Mouse (Mus musculus) heart, embryonic 13.5 days (tissue): Measurements from ENCODE around the gene Prss27. TPM values are rescaled to one million over a fixed set of nuclear protein-coding genes. Genes with fewer than 3 reads are reported as not detected.

Experiments
- ATAC-seq: fragments of 200-750 bp; cut with Nextera tagmentation; 2 replicates; pipeline ENCODE4 v1.8.0; 2017; ENCODE audit warnings: moderate TSS enrichment; ENCODE audit not compliant: insufficient number of reproducible peaks, low FRiP score, low TSS enrichment; ENCODE audit errors: extremely low read depth
- H3K27ac ChIP-seq: fragments of 300-500 bp; sonication (generic); replicated peaks from 2 replicates; pipeline ENCODE4 v1.5.1; 2015; ENCODE audit warnings: moderate library complexity, mild to moderate bottlenecking, inconsistent platforms
- H3K27me3 ChIP-seq: fragments of 300-500 bp; sonication (generic); replicated peaks from 2 replicates; pipeline ENCODE4 v1.6.1; 2015; ENCODE audit warnings: mild to moderate bottlenecking, inconsistent platforms
- H3K36me3 ChIP-seq: fragments of 300-500 bp; sonication (generic); 2 replicates; pipeline ENCODE4 v1.6.1; 2015; ENCODE audit warnings: mild to moderate bottlenecking, inconsistent platforms
- H3K4me1 ChIP-seq: fragments of 300-500 bp; sonication (generic); 2 replicates; pipeline ENCODE4 v1.6.1; 2015; ENCODE audit warnings: inconsistent platforms
- H3K4me2 ChIP-seq: fragments of 300-500 bp; sonication (generic); 2 replicates; pipeline ENCODE4 v1.6.1; 2015; ENCODE audit warnings: inconsistent platforms, mild to moderate bottlenecking, moderate library complexity
- H3K4me3 ChIP-seq: fragments of 300-500 bp; sonication (generic); 2 replicates; pipeline ENCODE4 v1.5.1; 2015; ENCODE audit warnings: moderate library complexity, mild to moderate bottlenecking, inconsistent platforms
- H3K9ac ChIP-seq: fragments of 300-500 bp; sonication (generic); 2 replicates; pipeline ENCODE4 v1.6.1; 2015; ENCODE audit warnings: inconsistent platforms, mild to moderate bottlenecking, moderate library complexity
- H3K9me3 ChIP-seq: fragments of 300-500 bp; sonication (generic); 2 replicates; pipeline ENCODE4 v1.6.1; 2016; ENCODE audit warnings: inconsistent platforms
- WGBS: fragments of 180-500 bp; shearing (Covaris S2); methylation state at CpG from one replicate; pipeline ENCODE4 v1.1.7; 2015; ENCODE audit warnings: mixed read lengths; 5-methylcytosine and 5-hydroxymethylcytosine counted together
- polyA plus RNA-seq: library from polyadenylated mRNA; unstranded; fragments of >200 nt; fragmentation: Nextera tagmentation; extraction: Ambion mirVana; gene quantifications from 2 replicates; pipeline ENCODE4 v1.2.1, GENCODE M21; 2015

The Prss27 gene
- polyA plus RNA-seq, 1 experiment from 2014 or later = 0.35 TPM

DNA sequence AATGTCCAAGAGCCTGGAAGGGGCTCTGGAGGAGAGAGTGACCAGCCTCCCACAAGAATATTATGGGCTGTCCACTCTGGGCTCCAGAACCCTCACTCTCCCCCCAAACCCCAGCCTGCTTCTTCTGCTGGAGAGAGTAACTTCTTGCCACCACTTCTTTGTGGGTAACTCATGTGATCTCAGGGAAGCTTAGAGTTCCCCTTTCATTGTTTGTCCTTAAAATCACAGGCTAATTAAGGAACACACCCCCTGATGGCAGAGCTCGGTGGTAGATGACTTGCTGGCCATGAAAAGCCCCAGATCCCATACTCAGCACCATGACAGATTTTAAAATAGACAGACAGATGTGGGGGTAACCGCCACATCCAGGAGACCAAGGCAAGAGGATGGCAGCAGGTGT is 31.0 kb upstream of the Prss27 start:
- no peaks in the 10 kb centered on the region for H3K4me1 ChIP-seq
- WGBS = 55% methylated on average over 2 of the region's 2 CpGs
- ATAC-seq = no peak
- no peaks in the 10 kb centered on the region for H3K36me3 ChIP-seq
- peaks cover 15% of the 10 kb centered on the region; the same call in 1 of the 2 replicates for H3K27me3 ChIP-seq
- H3K27ac ChIP-seq = no peak overlapping the region
- no peaks in the 10 kb centered on the region; the same call in 1 of the 2 replicates for H3K9me3 ChIP-seq
- no peak overlapping the region for H3K9ac ChIP-seq
- H3K4me3 ChIP-seq = no peak overlapping the region
- no peak overlapping the region for H3K4me2 ChIP-seq

DNA sequence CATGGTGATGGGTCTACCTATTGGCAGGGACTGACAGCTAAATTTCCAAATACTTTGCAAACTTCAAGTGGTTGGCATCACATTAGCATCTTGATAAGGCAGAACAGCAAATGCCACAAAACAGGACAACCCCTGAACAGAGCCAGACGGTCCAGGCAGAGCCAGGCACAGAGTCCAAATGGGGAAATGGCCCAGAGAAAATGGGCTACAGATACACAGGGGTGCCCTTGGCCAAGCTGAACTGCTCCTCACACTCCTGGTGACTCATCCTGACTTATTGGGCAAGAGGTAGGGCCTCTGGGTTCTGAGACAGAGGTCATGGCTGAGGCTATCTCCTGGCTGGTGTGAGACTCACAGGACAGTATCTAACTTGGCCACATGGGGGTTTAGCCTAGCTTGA is 30.6 kb upstream of the Prss27 start:
- Histone ChIP-seq H3K9me3 (no peaks in the 10 kb centered on the region; the same call in 1 of the 2 replicates), H3K27me3 (peaks cover 15% of the 10 kb centered on the region; the same call in 1 of the 2 replicates)
- ATAC-seq = no peak

DNA sequence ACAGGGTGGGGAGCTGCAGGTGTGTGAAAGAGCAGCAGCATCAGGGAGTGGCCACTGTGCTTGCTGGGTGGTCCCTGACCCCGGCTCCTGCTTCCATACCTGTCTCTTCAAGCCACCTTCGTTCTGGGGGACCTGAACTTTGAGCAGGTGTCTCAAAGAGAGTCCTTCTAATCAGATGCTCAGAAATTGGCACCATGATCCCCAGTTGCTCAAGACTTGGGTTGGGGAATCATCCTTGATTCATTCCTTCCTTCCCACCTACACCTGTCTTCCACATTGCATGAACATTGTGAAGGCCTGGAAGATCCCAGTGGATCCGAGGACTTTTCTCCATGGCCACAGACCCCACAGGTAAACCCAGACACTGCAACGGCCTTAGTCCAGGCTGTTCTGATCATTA is 29.8 kb upstream of the Prss27 start:
- H3K27me3 ChIP-seq = peaks cover 17% of the 10 kb centered on the region; the same call in 1 of the 2 replicates
- ATAC-seq = no peak
- no peaks in the 10 kb centered on the region; the same call in 1 of the 2 replicates for H3K9me3 ChIP-seq
- no peak overlapping the region for H3K4me2 ChIP-seq
- H3K9ac ChIP-seq = no peak overlapping the region
- H3K4me3 ChIP-seq = no peak overlapping the region
- H3K27ac ChIP-seq = no peak overlapping the region
- no peaks in the 10 kb centered on the region for H3K36me3 ChIP-seq
- 64% methylated on average over 4 of the region's 4 CpGs for WGBS
- H3K4me1 ChIP-seq = no peaks in the 10 kb centered on the region

More for the DNA sequence above, 30.6 kb upstream of the Prss27 start:
- H3K4me3 ChIP-seq = no peak overlapping the region
- H3K9ac ChIP-seq = no peak overlapping the region
- no peak overlapping the region for H3K27ac ChIP-seq
- H3K4me1 ChIP-seq = no peaks in the 10 kb centered on the region
- 36% methylated on average over 1 of the region's 1 CpGs for WGBS
- H3K36me3 ChIP-seq = no peaks in the 10 kb centered on the region
- H3K4me2 ChIP-seq = no peak overlapping the region

DNA sequence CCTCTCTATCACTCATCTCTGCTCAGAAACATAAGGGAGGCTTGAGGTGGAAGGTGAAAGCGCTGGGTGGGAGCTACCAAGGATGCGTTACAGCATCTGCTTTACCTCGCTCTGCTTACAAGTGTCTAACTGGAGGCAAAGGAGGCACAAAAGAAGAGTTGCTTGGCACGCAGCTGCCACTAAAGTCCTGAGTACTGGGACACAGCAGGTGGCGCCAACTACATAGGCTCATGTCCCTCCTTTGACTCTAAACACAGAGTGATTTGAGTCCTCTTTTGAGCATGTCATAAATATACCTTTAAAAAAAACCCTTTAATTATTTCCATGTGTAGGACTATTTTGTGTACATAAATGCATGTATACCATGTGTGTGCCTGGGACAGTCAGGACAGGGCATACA is 28.3 kb upstream of the Prss27 start:
- ATAC-seq = no peak
- no peak overlapping the region for H3K4me3 ChIP-seq
- H3K27ac ChIP-seq = no peak overlapping the region
- H3K9ac ChIP-seq = no peak overlapping the region
- no peaks in the 10 kb centered on the region for H3K36me3 ChIP-seq
- H3K9me3 ChIP-seq = no peaks in the 10 kb centered on the region; the same call in 1 of the 2 replicates
- H3K4me2 ChIP-seq = no peak overlapping the region
- 53% methylated on average over 5 of the region's 5 CpGs for WGBS
- H3K27me3 ChIP-seq = peaks cover 17% of the 10 kb centered on the region; the same call in 1 of the 2 replicates
- no peaks in the 10 kb centered on the region for H3K4me1 ChIP-seq

DNA sequence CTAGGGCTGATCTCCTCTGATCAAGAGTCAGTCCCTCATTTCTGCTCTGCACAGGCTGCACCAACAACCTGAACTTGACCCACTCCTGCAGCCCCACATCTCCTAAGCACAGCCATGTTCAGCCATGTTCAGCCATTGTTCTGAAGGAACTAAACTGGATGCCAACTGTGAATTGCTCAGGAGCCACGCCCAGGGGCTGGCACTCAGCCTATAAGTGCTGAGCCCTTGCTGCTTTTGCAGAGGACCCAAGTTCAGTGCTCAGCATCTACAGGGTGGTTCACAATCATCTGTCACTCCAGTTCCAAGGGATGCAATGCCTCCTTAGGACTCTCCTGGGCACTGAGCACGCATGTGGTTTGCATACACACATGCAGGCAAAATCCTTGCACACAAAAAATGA is 25.0 kb upstream of the Prss27 start:
- Histone ChIP-seq H3K4me1 (no peaks in the 10 kb centered on the region), H3K27ac (no peak overlapping the region), H3K4me3 (no peak overlapping the region), H3K27me3 (0 out of 2 replicates have a peak, but pooled peaks cover 11% of the 10 kb centered on the region), H3K4me2 (no peak overlapping the region), H3K9ac (no peak overlapping the region), H3K9me3 (no peaks in the 10 kb centered on the region; the same call in 1 of the 2 replicates), H3K36me3 (no peaks in the 10 kb centered on the region)
- 77% methylated on average over 2 of the region's 2 CpGs for WGBS
- ATAC-seq = no peak

DNA sequence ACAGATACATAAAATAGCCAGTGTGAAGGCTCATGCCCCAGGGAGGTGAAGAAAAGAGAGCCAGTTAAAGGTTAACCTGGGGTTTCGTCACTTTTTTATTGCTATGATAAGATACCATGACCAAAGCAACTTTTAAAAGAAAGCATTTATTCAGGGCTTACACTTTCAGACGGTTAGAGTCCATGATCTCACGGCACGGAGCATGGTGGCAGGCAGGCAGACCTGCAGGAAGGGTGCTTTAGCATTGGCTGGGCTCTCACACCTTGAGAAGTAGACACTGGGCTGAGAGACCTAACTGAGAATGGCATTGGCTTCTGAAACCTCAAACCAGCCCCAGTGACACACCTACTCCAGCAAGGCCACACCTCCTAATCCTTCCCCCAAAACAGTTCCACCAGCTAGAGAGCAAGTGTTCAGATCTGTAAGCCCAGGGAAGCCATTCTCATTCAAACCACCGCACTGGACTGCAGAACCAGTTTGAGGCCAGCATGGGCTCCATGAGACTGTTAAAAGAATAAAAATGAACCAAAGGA is 23.4 kb upstream of the Prss27 start:
- Histone ChIP-seq H3K27ac (no peak overlapping the region), H3K4me2 (no peak overlapping the region), H3K36me3 (no peaks in the 10 kb centered on the region), H3K4me1 (no peaks in the 10 kb centered on the region), H3K9me3 (no peaks in the 10 kb centered on the region), H3K9ac (no peak overlapping the region), H3K4me3 (no peak overlapping the region), H3K27me3 (0 out of 2 replicates have a peak, but pooled peaks cover 4% of the 10 kb centered on the region)
- no peak for ATAC-seq
- 74% methylated on average over 5 of the region's 5 CpGs for WGBS

DNA sequence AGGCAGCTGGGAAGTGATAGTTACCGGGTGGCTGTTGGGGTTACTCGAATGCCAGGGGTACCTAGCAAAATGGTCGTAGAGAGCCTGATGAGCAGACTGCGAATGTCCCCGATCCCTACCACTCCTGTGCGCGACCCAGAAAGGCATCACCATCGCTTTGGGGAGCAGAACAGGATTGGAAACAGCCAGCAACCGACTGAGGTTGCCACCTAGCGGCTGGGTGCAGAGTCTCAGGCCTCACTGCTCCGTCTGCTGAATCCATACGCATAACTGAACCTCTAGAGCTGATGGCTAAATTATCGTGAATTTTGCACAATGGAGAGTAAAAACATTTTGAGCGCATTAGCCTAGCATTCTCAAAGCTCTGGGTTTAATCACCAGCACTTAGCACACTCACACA is 22.2 kb upstream of the Prss27 start:
- H3K4me2 ChIP-seq = no peak overlapping the region
- WGBS = 19% methylated on average over 14 of the region's 14 CpGs

DNA sequence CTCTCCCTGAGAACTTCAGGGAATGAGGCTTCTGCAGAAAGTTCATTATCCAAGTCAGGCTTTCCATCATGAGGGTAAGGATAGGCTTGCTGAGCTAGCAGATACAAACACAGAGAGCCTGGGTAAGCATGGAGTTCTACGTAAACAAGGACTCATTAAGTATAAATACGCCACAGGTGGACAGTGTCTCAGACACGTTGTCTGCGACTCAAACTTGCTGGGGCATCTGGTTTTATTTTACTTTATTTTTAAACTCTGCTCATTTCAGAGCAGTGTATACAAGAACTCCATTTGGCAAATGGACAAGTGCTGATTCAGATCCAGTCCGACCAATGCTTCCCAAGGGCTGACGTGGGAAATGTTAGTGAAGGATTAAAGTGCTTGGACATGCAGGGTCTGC is 17.2 kb upstream of the Prss27 start:
- no peaks in the 10 kb centered on the region for H3K9me3 ChIP-seq
- H3K27me3 ChIP-seq = no peaks in the 10 kb centered on the region
- H3K4me3 ChIP-seq = no peak overlapping the region
- no peak for ATAC-seq
- no peak overlapping the region for H3K4me2 ChIP-seq
- H3K27ac ChIP-seq = 0 out of 2 replicates have a peak overlapping the region, but pooled peaks have one; percentile 15
- H3K9ac ChIP-seq = no peak overlapping the region
- 64% methylated on average over 6 of the region's 6 CpGs for WGBS
- H3K36me3 ChIP-seq = no peaks in the 10 kb centered on the region
- peaks cover 11% of the 10 kb centered on the region for H3K4me1 ChIP-seq

More for the DNA sequence above, 22.2 kb upstream of the Prss27 start:
- ATAC-seq = no peak
- no peaks in the 10 kb centered on the region for H3K4me1 ChIP-seq
- H3K27me3 ChIP-seq = 0 out of 2 replicates have a peak, but pooled peaks cover 3% of the 10 kb centered on the region
- H3K27ac ChIP-seq = no peak overlapping the region
- no peak overlapping the region for H3K9ac ChIP-seq
- no peaks in the 10 kb centered on the region for H3K9me3 ChIP-seq
- no peak overlapping the region for H3K4me3 ChIP-seq
- H3K36me3 ChIP-seq = no peaks in the 10 kb centered on the region

DNA sequence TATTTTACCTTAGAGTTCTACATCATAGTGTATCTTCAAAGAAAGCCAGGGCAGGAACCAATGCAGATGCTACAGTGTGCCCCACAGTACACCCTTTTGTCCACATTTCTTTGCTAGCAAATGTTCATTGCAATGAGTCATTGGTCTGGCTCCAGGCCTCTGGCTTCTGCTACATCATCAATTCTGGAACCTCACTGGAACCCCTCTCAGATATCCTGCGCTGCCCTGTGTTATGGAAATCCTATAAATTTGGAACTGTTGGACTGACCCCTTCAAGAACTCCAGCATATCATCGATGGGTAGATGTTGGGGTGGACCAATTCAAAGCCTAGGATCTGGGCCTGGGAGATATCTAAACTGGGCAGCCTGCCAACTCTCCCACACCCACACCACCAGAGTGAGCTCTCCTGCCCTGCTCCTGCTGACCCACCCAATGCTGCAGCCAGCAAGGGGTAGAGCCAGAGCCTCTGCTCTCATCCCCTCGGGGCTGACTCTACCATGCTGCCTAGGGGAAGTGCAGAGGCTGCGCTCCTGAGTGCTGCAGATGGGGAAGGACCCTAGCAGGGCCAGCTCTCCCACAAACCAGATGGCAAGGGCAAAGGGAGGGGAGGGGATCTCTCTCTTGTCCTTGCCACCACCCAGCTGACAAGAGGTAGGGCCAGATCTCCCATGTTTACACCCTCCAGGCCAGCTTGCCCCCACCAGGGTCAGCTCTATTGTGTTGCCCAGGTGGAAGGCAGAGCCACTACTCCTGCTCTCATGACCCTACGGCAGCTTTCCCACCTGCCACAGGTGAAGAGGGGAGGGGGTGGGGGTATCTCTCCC is 16.4 kb upstream of the Prss27 start:
- Histone ChIP-seq H3K36me3 (no peaks in the 10 kb centered on the region), H3K4me1 (peaks cover 11% of the 10 kb centered on the region), H3K4me2 (no peak overlapping the region), H3K9me3 (no peaks in the 10 kb centered on the region), H3K27me3 (no peaks in the 10 kb centered on the region), H3K9ac (no peak overlapping the region), H3K27ac (0 out of 2 replicates have a peak overlapping the region, but pooled peaks have one; percentile 28), H3K4me3 (no peak overlapping the region)
- ATAC-seq = no peak; the same call in none of the 2 replicates
- 55% methylated on average over 5 of the region's 5 CpGs for WGBS

DNA sequence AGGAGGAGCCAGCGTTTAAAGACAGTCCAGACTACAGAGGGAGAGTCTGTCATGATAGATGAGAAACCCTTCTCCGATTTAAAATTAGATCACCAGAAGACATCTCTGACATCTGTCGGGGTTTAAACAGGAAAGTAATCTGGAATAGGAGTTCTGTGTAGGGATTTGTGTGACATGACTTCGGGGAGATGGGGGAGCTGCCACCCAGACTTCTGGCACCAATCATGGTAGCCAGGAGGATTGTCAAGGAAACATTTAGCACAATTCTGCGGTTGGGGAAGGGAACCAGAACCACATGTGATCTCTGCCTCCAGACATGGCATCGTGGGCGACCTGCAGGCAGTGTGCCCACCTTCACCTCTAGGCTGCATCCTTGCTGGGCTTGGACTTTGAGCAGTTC is 8.5 kb upstream of the Prss27 start:
- Histone ChIP-seq H3K36me3 (no peaks in the 10 kb centered on the region), H3K4me3 (no peak overlapping the region), H3K27me3 (no peaks in the 10 kb centered on the region), H3K9me3 (no peaks in the 10 kb centered on the region), H3K4me1 (no peaks in the 10 kb centered on the region), H3K9ac (no peak overlapping the region), H3K4me2 (no peak overlapping the region), H3K27ac (no peak overlapping the region)
- no peak for ATAC-seq
- WGBS = 62% methylated on average over 7 of the region's 7 CpGs

DNA sequence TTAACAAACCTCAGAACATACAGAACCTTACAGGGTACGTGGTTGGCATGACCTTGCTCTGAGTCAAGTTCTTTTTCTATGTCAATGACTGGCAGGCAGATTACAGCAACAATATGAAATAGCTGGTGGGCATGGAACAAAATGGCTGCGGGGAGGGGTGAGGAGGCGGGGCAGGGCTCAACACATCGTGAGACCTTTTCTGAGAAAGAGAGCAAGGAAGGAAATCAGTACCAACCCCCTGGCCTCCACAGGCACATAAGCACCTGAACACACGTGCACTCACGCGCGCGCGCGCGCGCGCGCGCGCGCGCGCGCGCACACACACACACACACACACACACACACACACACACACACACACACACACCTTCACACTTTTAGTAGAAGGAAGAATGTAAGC is 7.4 kb upstream of the Prss27 start:
- Histone ChIP-seq H3K36me3 (no peaks in the 10 kb centered on the region), H3K9ac (no peak overlapping the region), H3K4me3 (no peak overlapping the region), H3K27ac (no peak overlapping the region), H3K4me1 (peaks cover 7% of the 10 kb centered on the region), H3K27me3 (no peaks in the 10 kb centered on the region), H3K9me3 (no peaks in the 10 kb centered on the region), H3K4me2 (no peak overlapping the region)
- no peak for ATAC-seq
- WGBS = 80% methylated on average over 22 of the region's 22 CpGs
